Mouse (Mus musculus) heart, postnatal 10 days (tissue): ENCODE results near the gene Cebpz. TPM values are rescaled to one million over a fixed set of nuclear protein-coding genes. Genes with fewer than 3 reads are reported as not detected.
A peak's percentile ranks its signal among the peaks of the same experiment; 100 is the strongest.

Source experiments
- DNase-seq, 2 experiments: peaks; one replicate each; pipeline ENCODE4 v3.0.0; 2021
- intact Hi-C: fragments of 180-260 bp; cut with DNase I; formaldehyde crosslinking; loops from one replicate; pipeline ENCODE4 v1.15.1; 2025
- total RNA-seq, 2 experiments: library from RNA; stranded (reverse); gene quantifications; 2 replicates each; pipeline ENCODE4 v1.2.3; 2021

Cebpz gene
- total RNA-seq, result 10 to 100 TPM; 19.1 to 21.0 TPM

- intact Hi-C loops, result no loop called here
- peak; percentile 97 to 99 for DNase-seq
Measured at GRCm38 (mm10) chr17:78936466-78937228, at the start of gene Cebpz, which contains the start of gene Ndufaf7. TSS of gene Cebpz (minus strand) at chr17:78937066. TSS of gene Ndufaf7 (plus strand) at chr17:78937136.

GRCm38 (mm10) chr17:78983736-78984135 is 46.9 kb upstream of the Cebpz start:
- intact Hi-C loops, result no loop called here
- DNase-seq, result no peak

- intact Hi-C loops, result no loop called here
- DNase-seq, result no peak
Measured at GRCm38 (mm10) chr17:78983166-78983565, 46.3 kb upstream of the Cebpz start.

GRCm38 (mm10) chr17:78968500-78968899 is 31.6 kb upstream of the Cebpz start:
- intact Hi-C loops, result no loop called here

GRCm38 (mm10) chr17:78966092-78966883 is 29.4 kb upstream of the Cebpz start:
- DNase-seq, result no peak
- intact Hi-C loops, result no loop called here

More at GRCm38 (mm10) chr17:78968500-78968899, 31.6 kb upstream of the Cebpz start:
- DNase-seq, result no peak

GRCm38 (mm10) chr17:78964387-78964786 is 27.5 kb upstream of the Cebpz start:
- intact Hi-C loops, result no loop called here
- no peak for DNase-seq

- no peak for DNase-seq
- intact Hi-C loops, result no loop called here
Measured at GRCm38 (mm10) chr17:78959473-78959872, 22.6 kb upstream of the Cebpz start.

GRCm38 (mm10) chr17:78953240-78953639 is 16.4 kb upstream of the Cebpz start:
- intact Hi-C loops, result no loop called here

GRCm38 (mm10) chr17:78952070-78952469 is 15.2 kb upstream of the Cebpz start:
- no peak for DNase-seq
- intact Hi-C loops, result no loop called here

More at GRCm38 (mm10) chr17:78953240-78953639, 16.4 kb upstream of the Cebpz start:
- DNase-seq, result no peak

- intact Hi-C loops, result no loop called here
- DNase-seq, result no peak
Measured at GRCm38 (mm10) chr17:78951225-78951624, 14.4 kb upstream of the Cebpz start.

GRCm38 (mm10) chr17:78942579-78942978 is 5.7 kb upstream of the Cebpz start:
- intact Hi-C loops, result no loop called here

GRCm38 (mm10) chr17:78938927-78939326 is 2.1 kb upstream of the Cebpz start:
- DNase-seq, result no peak
- intact Hi-C loops, result no loop called here

More at GRCm38 (mm10) chr17:78942579-78942978, 5.7 kb upstream of the Cebpz start:
- DNase-seq, result no peak

GRCm38 (mm10) chr17:78937229-78937853 is 475 bp upstream of the Cebpz start:
- no peak for DNase-seq
- intact Hi-C loops, result no loop called here

GRCm38 (mm10) chr17:78935857-78936256 is 1.0 kb downstream of the Cebpz start:
- intact Hi-C loops, result no loop called here

GRCm38 (mm10) chr17:78917696-78918095 is 19.2 kb downstream of the Cebpz start:
- DNase-seq, result no peak
- intact Hi-C loops, result loop anchor here (5.0 kb wide), 1 partner anchor 80 kb away; the partner anchor contains the start of genes Gpatch11 and Heatr5b

More at GRCm38 (mm10) chr17:78935857-78936256, 1.0 kb downstream of the Cebpz start:
- DNase-seq, result no peak

- intact Hi-C loops, result loop anchor here (5.0 kb wide), 1 partner anchor 80 kb away; the partner anchor contains the start of genes Gpatch11 and Heatr5b
- no peak for DNase-seq
Measured at GRCm38 (mm10) chr17:78916899-78917298, 20.0 kb downstream of the Cebpz start.

GRCm38 (mm10) chr17:78916369-78916813 is 20.5 kb downstream of the Cebpz start, which contains the start of gene Cebpzos:
TSS of gene Cebpzos (plus strand) at chr17:78916500.
- intact Hi-C loops, result loop anchor here (5.0 kb wide), 1 partner anchor 79 kb away; the partner anchor contains the start of genes Gpatch11 and Heatr5b
- DNase-seq, result peak; percentile 87 to 89

- intact Hi-C loops, result loop anchor here (5.0 kb wide), 1 partner anchor 78 kb away; the partner anchor contains the start of genes Gpatch11 and Heatr5b
- no peak for DNase-seq
Measured at GRCm38 (mm10) chr17:78915772-78916171, 21.1 kb downstream of the Cebpz start.

- DNase-seq, result no peak
- intact Hi-C loops, result no loop called here
Measured at GRCm38 (mm10) chr17:78913921-78914320, 22.9 kb downstream of the Cebpz start.

- intact Hi-C loops, result no loop called here
- peak; percentile 30 to 37 for DNase-seq
Measured at GRCm38 (mm10) chr17:78912861-78913281, 24.0 kb downstream of the Cebpz start.
